Mouse (Mus musculus) kidney, adult 11 months (tissue): ENCODE measurements around the gene Ptpre.
"Not testable (repeated sequence)": the region's sequence is repeated elsewhere in the genome, so short reads cannot be mapped to it uniquely, and the experiment has no call there.

Experiments
- DNase-seq: peaks from one replicate; pipeline ENCODE4 v3.0.0; 2022

Gene Ptpre

DNA sequence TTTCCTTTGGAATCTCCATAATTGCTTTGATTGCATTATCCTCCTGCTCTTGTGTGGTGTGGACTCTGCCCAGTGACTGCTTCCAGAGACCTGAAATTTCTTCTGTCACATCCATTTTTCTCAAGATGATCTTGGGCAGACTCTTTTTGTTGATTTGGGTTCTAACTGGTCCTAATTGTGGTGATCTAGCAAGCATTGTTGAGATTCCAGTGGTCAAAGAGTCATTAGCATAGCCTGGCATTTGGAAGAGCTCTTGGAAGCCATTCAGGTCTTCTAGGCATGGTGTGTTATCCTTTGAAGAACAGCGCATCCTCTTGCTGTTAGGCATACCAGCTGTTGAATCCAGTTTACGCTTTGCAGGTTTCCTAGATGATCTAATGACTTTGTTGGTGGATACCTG, 161.1 kb downstream of the Ptpre start:
- no peak for DNase-seq

DNA sequence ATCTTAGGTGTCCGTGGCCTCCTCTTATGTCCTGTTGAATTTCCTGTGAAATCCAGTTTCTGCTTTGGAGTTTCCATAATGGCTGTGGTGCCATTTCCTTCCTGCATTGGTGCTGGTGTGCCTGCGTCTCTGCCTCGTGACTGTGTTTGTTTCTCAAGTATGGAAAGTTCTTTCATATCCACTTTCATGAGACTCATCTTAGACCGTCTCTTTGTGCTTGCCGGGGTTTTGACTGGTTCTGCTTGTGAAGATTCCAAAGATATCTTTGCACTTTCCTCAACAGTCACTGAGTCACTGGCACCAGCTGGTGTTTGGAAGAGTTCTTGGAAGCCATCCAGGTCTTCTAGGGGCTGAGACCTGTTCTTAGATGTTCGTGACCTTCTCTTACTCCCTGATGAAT, 162.1 kb downstream of the Ptpre start:
- DNase-seq: not testable (repeated sequence)

DNA sequence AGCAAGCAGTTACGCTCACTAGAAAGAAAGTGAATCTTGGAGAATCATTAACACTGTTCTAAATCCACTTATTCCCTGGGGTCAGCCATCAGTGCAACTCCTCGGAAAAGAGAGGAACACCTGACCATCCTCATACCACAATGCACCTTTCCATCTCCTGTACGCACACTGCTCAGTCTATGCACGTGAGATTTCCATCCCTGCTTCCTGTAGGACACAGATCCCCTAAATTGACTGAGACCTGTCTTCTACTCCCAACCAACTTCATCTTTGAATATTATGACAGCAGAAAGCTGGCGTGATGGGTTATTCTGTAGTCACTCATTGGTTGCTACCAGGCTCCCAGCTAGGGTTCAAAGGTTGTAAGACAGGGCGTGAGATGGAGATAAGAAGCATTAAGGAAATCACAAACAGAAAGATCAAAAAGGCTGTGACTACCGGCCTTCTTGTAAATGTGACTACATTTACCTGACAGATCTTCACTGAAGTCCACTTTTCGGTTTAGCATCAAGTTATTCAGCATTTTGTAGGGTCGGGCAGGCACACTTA, 166.4 kb downstream of the Ptpre start:
- no peak for DNase-seq

DNA sequence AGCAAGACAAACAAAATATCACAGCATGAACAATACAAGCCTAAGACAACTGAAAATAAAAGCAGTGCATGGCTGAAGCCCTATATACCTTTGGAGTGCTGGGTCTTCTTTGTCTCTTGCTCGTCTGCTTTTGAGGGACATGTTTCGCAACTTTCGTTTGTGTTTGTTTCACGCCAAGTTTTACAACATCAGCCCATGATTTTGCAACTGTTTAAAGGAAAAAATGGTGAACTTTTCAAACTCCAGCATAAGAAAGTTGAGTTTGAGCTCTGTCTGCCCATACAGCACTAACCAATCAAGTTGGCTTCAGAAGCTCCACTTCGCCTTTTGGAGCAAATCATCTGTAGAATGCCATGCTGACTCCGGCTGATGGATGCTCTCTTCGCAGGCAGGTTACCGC, 167.0 kb downstream of the Ptpre start:
- DNase-seq: no peak

DNA sequence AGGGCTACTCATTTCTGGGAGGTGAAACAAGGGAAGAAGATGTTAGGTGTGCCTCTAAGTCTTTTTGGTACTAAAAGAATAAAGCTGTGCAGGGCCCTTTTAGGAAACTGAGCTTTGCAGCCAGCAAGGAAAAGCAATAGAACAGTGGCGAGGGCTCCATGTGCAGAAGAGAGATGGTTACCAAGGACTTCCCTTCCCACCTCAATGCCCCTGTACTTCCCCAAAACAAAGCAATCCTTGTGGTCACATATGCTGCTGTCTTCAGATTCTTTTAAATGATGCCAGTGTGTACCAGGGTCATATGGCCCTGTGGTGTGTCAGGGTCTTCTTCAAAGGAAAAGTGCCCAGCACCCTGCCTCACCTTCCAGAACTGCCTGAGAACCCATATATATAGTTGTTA, 167.8 kb downstream of the Ptpre start:
- no peak for DNase-seq

DNA sequence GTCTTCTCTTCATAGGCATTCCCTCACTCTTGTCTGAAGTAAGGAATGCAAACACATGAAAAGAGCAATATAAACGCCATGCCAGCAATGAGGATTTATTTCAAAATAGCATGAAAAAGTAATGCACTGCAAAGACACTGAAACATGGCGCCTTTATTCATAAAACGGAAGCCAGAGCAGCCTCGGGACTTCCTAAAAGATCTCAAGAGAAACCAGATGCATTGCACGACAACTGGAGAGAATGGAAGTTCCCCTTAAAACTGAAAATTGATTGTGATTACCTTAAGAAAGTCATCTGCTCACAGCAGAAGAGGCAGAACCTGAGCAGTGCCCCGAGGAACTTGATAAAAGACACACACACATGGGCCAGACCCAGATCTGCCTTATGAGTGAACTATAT, 168.5 kb downstream of the Ptpre start:
- DNase-seq: no peak

DNA sequence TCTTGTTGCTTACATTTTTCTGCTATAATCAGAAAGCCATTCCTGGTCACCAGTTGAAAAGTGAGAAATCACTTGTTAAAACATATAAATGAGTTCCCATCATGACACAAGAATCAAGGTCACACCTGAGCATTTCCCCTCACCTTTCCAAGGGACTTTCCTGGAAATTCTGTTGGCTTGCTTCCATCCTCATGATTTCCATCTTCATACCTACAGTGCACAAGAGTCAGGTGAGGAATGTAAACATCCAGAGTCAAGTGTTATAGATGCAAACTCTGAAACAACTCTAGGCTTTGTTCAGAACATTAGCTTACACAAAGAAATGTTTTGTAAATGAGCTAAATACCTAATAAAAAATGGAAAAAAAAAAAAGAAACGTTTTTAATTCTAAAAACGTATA, 173.4 kb downstream of the Ptpre start:
- DNase-seq: no peak

DNA sequence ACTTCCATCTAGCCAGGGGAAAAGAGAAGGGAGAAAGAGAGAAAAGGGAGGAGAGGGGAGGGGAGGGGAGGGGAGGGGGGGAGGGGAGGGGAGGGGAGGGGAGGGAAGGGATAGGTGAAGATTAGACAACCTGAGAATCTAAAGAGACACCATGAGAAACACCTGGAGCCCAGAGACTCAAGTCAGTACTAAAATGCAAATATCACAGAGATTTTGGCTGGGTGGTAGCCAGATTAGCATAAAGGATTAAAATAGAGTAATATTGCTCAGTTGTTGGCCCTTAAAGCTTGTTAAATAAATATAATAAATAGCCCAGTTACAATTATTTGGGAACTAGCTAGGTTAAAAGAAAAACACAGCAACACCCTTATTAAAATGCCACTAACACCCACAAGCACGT, 175.3 kb downstream of the Ptpre start:
- DNase-seq: no peak

DNA sequence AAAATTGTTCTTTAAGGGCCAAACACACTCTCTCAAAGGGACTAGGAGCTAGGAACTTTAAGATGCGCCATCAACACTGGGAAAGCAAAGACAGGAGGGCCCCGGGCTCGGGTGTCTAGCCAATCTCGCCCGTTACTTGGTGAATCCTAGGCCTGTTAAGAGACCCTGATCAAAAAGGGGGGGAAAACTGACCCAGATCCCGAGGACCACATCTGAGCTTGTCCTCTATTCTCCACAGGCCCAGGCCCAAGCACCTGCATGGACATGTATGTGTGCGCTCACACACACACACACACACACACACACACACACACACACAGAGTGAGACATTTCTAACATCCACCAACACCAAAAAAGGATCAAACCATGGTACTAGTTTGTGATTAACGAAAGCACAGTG, 176.0 kb downstream of the Ptpre start:
- no peak for DNase-seq

DNA sequence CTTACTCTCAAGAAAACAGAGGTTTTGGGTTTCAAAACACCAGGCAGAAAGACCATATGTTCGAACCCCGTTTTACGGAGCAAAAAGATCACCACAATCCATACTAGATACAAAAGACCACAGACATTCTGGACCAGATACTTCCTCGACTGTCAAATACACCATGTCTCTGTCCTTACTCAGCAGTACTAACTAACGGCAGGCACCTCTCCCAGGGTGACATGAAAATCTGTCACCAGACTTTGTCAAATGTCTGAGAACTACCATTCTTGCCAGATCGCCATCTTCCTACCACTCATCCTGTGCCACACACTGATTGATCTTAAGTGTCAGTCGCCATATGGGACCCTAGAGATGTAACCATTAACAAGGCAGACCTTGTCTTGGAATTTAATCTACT, 177.9 kb downstream of the Ptpre start:
- no peak for DNase-seq

DNA sequence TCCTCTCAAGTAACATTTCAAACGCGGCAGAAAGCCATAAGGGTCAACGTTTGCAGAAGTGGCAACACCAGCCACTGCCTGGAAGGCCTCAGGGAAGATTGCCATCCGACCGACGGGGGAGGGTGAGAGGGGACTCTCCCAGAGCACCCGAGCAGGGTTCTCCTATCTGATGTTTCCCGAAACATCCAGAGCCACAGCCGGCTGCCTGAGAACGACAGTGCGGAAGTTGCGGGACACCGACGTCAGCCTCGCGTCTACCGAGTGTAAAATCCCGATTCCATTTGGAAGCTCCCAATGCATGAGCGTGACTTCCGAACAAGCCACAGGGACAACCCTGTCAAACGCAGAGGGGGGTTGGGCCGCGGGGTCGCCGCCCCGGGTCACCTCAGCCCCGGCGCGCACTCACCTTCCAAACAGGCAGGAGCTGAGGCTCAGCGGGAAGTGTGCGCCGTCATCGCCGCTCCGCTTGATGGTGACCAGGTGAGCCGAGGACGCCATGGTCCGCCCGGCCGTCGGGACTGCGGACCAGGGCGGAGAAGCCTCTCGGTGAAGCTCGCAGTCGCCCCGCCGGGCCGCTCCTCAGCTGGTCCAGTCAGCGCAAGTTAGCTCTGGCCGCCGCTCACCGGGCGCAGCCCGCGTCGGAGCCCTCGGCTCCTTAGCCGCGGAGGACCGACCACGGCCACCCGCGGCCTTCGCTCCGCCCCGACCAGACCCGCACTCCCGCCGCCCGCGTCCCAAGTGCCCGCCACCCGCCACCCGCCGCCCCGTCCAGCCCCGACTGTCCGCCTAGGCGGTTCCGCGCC, 178.6 kb downstream of the Ptpre start, which contains the start of gene Mki67:
TSS of gene Mki67 (minus strand) at position 720 of the 803 bp plus-strand sequence.
- no peak for DNase-seq

DNA sequence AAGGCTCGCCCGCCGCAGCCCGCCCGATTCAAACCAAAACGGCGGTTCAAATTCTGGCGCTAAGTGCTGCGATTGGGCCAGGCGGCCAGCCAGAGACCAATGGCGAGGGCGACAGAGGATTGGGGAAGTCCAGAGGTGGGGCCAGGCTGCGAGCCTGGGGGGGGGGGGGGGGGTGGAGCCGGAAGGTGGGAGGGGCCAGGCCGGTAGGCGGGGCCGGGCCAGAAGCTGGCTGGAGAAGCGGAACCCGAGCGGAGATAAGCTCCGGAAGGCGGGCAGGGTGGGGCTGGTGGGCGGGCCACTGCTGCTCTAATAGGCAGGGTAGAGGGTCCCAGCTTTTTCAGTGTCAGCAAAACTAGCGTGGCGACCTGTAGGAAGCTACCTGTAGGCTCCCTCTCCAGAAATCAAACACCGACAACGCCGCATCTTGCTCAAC, 179.2 kb downstream of the Ptpre start:
- peak; percentile 75 for DNase-seq

DNA sequence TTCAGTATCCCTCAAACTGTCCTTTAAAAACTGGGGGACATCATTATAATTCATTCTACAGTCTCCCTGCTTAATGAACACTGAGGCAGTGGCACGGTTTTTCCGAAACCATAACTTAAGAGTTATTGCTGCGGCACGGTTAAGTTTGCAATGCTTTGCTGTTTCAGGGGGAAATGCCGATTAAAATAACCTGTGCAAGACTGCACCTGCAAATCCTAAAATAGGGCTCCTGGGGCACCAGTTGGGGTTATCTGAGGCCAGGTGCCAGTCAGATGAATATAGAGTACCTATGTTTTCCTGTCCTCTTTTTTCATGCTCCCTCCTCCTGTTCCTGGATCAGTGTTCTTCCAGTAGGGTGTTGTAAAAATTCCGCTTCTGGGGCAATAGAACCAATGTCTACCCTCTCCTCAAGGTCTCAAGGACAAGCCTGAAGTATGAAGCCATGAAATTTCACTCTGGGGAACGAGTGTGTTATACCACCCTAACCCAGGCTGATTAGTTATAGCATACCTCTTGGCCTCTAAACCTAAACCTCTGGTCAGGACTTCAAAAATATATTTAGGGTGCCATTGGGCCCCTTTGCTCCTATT, 179.8 kb downstream of the Ptpre start:
- DNase-seq: no peak

DNA sequence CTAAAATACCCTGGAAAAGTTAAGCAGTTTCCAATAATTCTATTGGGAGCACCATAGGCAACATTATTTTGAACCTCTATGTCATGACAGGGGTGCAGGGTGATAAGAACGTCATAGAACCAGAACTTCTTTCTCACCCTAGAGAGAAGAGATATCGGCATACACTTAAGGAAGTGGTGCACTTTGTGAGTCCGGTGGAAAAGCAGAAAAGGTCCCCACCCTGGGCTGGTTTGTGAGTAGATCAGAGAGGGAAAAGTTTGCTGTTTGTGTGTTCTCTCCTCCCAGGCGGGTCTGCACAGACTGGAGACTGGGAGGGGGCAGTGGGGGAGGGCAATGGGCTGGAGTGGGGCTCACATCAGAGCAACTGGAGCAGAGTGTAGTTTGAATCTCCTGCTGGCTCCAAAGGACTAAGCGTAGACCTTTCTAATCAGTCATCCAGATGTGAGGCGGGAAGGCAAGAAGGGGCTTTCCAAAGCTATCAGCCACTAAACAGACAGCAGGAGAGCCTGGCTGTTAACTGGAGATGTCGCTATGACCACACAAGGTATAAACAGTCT, 184.2 kb downstream of the Ptpre start:
- DNase-seq: no peak

DNA sequence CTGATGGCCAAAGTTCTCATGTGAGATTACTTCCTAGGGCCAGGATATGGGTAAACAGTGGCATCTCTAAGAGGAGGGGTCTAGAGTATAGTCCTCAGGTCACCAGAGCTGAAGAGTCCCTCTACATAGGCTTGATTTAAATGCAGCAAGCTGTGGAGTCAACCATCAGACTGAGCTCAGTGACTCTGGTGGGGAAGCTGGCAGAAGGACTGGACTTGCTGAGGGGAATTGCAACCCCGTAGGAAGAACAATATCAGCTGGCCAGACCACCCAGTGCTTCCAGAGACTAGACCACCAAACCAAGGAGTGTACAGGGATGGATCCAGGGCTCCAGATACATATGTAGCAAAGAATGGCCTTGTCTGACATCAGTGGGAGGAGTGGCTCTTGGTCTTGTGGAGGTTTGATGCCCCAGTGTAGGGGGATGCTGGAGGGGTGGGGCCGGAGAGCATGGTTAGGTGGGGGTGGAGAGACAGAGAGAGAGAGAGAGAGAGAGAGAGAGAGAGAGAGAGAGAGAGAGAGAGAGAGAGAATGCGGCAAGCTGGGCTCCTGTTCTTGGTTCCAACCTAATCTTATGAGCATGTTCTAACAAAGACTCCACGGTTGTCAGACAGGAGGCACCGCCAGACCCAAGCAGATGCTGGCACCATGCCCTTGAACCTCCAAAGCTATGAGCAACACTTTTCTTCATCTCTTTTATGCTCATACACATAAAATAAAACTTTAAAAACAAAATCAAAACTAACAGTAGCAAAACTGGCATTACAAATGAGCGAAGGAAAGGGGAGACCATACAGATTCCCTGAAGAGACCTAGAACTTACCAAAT, 184.9 kb downstream of the Ptpre start:
- no peak for DNase-seq

DNA sequence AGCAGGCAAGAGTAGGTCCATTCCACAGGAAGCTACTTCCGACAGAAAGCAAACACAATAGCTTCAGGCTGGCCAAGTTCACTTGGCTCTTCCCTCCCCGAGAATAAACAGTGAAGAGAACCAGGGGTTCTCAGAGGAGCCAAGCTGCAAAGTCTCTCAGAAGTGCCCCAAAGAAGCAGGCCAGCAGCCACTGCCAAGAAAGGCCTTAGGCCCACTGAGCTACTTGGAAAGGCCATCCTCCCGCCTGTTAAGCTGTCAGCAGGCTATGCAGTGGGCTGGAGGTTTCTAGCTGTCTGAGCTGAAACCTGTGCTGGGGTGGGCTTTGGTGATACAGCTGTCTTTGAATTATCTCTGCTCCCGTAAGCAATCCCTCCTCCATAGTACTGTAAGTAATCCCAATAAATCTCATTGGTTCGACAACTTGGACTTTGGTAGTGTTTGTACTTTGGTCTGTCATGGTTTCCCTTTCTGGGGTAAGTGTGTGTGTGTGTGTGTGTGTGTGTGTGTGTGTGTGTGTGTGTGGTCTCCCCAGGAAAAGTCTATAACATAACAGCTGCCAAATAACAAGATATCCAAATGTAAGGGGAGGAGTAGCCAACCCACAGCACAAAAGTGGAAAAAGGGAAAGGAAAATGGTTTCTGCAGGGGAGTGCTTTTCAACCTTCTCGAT, 186.5 kb downstream of the Ptpre start:
- DNase-seq: no peak

DNA sequence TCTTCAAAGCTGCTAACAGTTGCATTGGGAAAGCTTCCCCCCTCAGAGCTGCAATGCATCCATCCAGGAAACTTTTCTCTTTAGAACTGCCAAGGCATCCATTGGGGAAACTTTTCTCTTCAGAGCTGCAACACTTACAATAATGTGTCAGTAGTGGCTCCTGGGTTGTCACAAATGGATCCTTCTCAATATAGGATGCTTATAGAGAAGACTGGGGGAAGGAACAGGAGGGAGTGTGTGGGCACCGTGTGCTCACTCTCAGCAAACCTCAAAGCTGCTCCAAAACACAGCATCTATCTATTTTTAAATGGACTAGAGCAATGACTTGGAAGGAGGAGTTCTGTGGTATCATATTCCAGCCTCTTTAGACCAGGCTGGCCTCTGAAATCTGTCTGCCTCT, 189.4 kb downstream of the Ptpre start:
- DNase-seq: no peak

DNA sequence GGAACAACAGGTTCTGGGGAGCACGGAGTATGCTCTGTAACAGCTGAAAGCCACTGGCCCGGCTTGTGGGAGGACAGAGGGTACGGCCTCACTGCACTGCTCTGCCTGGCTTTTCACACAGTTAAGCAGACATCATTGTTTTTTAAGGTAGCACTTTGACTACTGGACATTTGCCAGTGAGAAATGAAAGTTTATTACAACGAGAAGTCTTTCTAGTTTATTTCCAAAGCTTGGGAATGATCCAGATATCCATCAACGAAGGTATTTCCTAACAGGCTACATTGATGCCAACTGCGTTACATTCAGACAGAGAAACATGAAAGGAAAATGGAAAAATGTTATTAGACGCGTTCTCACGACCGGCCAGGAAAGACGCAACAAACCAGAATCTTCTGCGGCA, 190.8 kb downstream of the Ptpre start:
- DNase-seq: no peak

DNA sequence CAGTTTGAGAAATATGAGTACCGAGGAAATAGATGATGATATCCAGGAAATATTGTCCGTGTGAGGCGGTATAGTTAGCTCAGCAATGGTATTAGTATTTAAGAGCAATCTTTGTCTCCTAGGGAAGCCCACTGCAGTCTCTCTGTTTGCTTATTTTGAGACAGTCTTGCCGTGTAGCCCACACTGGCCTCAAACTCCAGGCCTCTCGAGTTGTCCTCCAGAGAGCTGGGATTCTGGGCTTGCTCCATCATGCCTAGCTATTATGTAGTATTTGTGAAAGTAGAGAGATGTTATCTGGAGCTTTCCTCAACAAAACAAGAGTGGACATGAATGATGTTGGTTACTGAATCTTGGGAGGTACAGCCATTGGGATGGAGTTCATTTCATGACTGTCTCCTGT, 197.1 kb downstream of the Ptpre start:
- no peak for DNase-seq

DNA sequence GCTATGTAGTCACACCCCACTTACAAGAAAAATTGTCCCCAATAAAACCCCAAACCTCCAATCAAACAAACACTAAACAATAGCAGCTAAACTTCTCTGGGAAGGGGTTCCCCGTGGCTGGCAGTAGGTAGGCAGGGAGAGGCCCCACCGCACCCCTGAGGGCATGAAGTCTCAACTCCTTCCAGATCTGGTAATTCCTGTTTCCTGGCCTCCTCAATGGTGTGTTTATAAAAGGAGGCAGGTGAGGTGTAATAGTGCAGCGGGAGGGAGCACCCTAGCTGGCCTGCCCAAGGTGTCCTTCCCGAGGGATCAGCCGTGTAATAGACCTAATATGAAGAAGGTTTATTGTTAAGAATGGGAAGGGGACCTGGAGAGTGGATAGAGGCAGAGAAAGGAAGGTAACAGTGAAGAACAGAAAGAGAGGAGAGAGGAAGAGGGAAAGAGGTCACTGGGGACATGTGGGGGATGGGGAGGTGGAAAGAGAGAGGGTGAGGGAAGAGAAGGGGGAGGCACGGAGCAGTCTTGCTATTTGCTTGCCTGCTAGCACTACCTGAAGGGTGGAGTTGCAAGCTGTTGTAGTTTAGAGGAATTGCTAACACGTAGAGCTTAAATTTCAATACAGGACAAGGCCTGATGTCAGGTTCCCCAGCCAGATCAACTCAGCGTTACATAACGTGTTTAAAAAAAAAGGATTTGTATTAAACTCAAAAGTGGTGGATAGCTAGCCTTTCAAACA, 197.8 kb downstream of the Ptpre start:
- DNase-seq: no peak
